Mouse (Mus musculus) heart, adult 2 months (tissue): ENCODE results near the gene Bmpr1b.

ENCODE experiments used
- CTCF ChIP-seq: fragments of 200-600 bp; IDR thresholded peaks from 2 replicates; pipeline ENCODE4 v1.8.1; 2022; ENCODE audit warnings: antibody characterized with exemption, mild to moderate bottlenecking, moderate library complexity
- EP300 ChIP-seq: fragments of 200-500 bp; IDR thresholded peaks from 2 replicates; pipeline ENCODE4 v1.6.1; 2011; ENCODE audit warnings: low read depth, low read length, control low read depth; ENCODE audit not compliant: insufficient read depth
- POLR2A ChIP-seq: fragments of 200-500 bp; IDR thresholded peaks from 2 replicates; pipeline ENCODE4 v1.6.1; 2011; ENCODE audit warnings: mild to moderate bottlenecking, low read depth, low read length, control low read depth; ENCODE audit not compliant: insufficient read depth

GRCm38 (mm10) chr3:141890668-141891067 lies 278.6 kb downstream of the Bmpr1b start:
- TF ChIP-seq CTCF = no peak
- no peak for TF ChIP-seq EP300
- TF ChIP-seq POLR2A = no peak
